Mouse (Mus musculus) stomach, embryonic 15.5 days (tissue): Measurements from ENCODE around the gene Dact2. TPM values are rescaled to one million over a fixed set of nuclear protein-coding genes. Genes with fewer than 3 reads are reported as not detected.

Experiments used
- ATAC-seq: fragments of 200-750 bp; cut with Nextera tagmentation; 2 replicates; pipeline ENCODE4 v1.8.0; 2017; ENCODE audit warnings: low read depth, moderate number of reproducible peaks, moderate TSS enrichment; ENCODE audit not compliant: insufficient read depth, low FRiP score
- H3K27ac ChIP-seq: fragments of 300-500 bp; sonication (generic); 2 replicates; pipeline ENCODE4 v1.5.1; 2015; ENCODE audit warnings: mild to moderate bottlenecking, inconsistent platforms
- H3K27me3 ChIP-seq: fragments of 300-500 bp; sonication (generic); replicated peaks from 2 replicates; pipeline ENCODE4 v1.6.1; 2015; ENCODE audit warnings: inconsistent platforms
- H3K36me3 ChIP-seq: fragments of 300-500 bp; sonication (generic); 2 replicates; pipeline ENCODE4 v1.6.1; 2015; ENCODE audit warnings: inconsistent platforms
- H3K4me1 ChIP-seq: fragments of 300-500 bp; sonication (generic); 2 replicates; pipeline ENCODE4 v1.6.1; 2015; ENCODE audit warnings: inconsistent platforms
- H3K4me2 ChIP-seq: fragments of 300-500 bp; sonication (generic); 2 replicates; pipeline ENCODE4 v1.6.1; 2015; ENCODE audit warnings: mild to moderate bottlenecking, inconsistent platforms
- H3K4me3 ChIP-seq: fragments of 300-500 bp; sonication (generic); replicated peaks from 2 replicates; pipeline ENCODE4 v1.5.1; 2015; ENCODE audit warnings: inconsistent platforms
- H3K9ac ChIP-seq: fragments of 300-500 bp; sonication (generic); 2 replicates; pipeline ENCODE4 v1.6.1; 2015; ENCODE audit warnings: inconsistent platforms
- H3K9me3 ChIP-seq: fragments of 300-500 bp; sonication (generic); 2 replicates; pipeline ENCODE4 v1.6.1; 2016; ENCODE audit warnings: inconsistent platforms
- whole genome bisulfite sequencing: fragments of 180-500 bp; shearing (Covaris S2); methylation state at CpG from one replicate; pipeline ENCODE4 v1.1.7; 2015; 5-methylcytosine and 5-hydroxymethylcytosine counted together
- polyA plus RNA-seq: library from polyadenylated mRNA; unstranded; fragments of >200 nt; fragmentation: Nextera tagmentation; extraction: Ambion mirVana; gene quantifications from 2 replicates; pipeline ENCODE4 v1.2.1, GENCODE M21; 2015

The Dact2 gene
- polyA plus RNA-seq: 5.2 and 7.1 TPM in 2 replicates

DNA sequence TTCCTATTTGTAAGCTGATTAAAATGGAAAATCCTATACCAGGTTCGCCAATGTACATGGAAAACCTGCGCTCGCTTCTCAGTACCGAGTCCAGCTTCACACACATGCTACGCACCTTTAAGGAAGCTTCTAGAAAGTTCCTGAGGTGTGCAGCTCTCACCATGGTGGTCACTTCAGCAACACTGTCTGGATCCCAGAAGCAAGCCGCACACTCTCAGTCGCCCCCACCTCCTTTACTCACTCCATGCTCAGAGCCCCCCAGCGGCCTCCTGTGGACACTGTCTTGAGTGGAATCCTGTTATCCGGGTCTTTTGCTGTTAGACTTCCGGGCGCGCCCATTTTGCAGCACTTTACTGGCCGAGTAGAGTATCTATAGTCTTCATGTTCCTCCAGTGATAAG lies at the start of gene Dact2:
Gene Dact2, minus strand, starts transcription at position 244 of the 400 bp plus-strand sequence.
- peaks cover 23% of the 10 kb centered on the region for H3K27me3 ChIP-seq
- H3K4me1 ChIP-seq: peaks cover 28% of the 10 kb centered on the region; the same call in 1 of the 2 replicates
- ATAC-seq: no peak; the same call in 1 of the 2 replicates
- peak within 1 kb of the TSS; percentile 57 for H3K9ac ChIP-seq
- peak within 1 kb of the TSS; percentile 88 for H3K4me2 ChIP-seq
- no peaks in the 10 kb centered on the region for H3K9me3 ChIP-seq
- 39% methylated on average over 13 of the region's 13 CpGs for WGBS
- no peaks in the 10 kb centered on the region for H3K36me3 ChIP-seq
- H3K27ac ChIP-seq: peak within 1 kb of the TSS; percentile 85
- peak within 1 kb of the TSS; percentile 69 for H3K4me3 ChIP-seq

DNA sequence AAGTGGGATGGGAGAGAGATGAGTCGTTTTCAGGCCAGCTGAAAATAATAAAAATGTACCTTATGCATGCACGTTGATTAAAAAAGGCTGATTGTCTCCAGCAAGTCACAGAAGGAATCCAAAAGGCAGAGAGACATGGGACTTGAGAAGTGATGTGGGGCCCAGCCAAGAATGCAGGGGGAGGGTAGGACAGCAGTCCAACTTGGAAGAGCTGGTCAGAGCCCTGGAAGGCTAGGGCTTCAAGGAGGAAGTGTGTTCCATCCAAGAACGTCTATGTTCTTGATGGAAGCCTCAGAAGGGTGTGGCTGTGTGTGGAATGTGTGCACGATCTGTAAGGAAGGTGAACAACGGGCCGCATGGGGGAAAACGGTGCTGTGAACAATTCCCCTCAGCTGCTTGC lies 48.4 kb upstream of the Dact2 start:
- no peak overlapping the region for H3K4me2 ChIP-seq
- whole genome bisulfite sequencing: 63% methylated on average over 7 of the region's 7 CpGs
- H3K9ac ChIP-seq: no peak overlapping the region
- no peak for ATAC-seq
- H3K4me1 ChIP-seq: peaks cover 6% of the 10 kb centered on the region; the same call in 1 of the 2 replicates
- H3K4me3 ChIP-seq: no peak overlapping the region
- H3K27ac ChIP-seq: no peak overlapping the region
- H3K36me3 ChIP-seq: no peaks in the 10 kb centered on the region
- no peaks in the 10 kb centered on the region for H3K27me3 ChIP-seq
- H3K9me3 ChIP-seq: no peaks in the 10 kb centered on the region

DNA sequence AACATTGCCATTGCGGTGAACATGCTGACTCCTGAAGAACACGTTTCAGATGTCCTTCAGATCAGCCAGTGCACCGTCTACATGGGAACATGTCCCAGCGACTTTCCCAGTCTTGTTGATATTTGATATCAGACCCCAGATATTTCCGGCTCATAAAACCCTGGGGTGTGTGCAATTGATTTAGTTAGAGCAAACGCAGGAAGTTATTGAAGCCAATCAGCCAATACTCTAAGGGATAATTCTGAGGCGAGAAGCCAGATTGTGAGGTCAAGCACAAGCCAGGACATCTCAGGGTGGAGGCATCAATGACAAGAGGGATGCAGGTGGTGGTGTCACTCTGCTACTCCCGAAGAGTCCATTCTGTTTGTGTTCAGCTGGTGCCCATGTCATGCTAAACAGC lies 46.3 kb upstream of the Dact2 start:
- Histone ChIP-seq H3K4me3 (no peak overlapping the region), H3K9me3 (no peaks in the 10 kb centered on the region), H3K27me3 (no peaks in the 10 kb centered on the region), H3K4me2 (no peak overlapping the region), H3K27ac (no peak overlapping the region), H3K36me3 (no peaks in the 10 kb centered on the region), H3K4me1 (peaks cover 8% of the 10 kb centered on the region; the same call in 1 of the 2 replicates), H3K9ac (no peak overlapping the region)
- 76% methylated on average over 8 of the region's 8 CpGs for WGBS
- ATAC-seq: no peak

DNA sequence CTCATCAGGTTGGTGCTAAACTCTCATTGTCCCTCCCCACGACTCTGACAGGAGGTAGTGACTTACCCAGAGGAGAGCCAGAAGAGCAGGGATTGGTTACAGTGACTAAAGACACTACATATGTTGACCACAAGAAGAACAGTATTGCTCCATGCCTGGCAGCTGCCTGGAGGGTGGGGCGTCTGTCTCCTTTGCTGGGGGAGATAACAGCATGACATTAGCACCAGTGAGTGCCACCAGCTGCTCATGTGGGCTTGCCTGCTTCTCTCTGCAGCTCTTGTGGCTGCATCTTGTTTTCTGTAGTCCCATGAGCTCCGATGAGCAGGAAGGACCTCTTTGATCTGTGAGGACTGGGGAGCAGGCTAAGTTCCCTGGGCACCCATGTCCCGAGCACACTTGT lies 45.5 kb upstream of the Dact2 start:
- Histone ChIP-seq H3K36me3 (no peaks in the 10 kb centered on the region), H3K9ac (no peak overlapping the region), H3K4me1 (peaks cover 7% of the 10 kb centered on the region; the same call in 1 of the 2 replicates), H3K9me3 (no peaks in the 10 kb centered on the region), H3K27me3 (no peaks in the 10 kb centered on the region), H3K4me2 (no peak overlapping the region), H3K27ac (no peak overlapping the region), H3K4me3 (no peak overlapping the region)
- WGBS: 43% methylated on average over 4 of the region's 4 CpGs
- no peak for ATAC-seq

- WGBS: 87% methylated on average over 8 of the region's 8 CpGs
- Histone ChIP-seq H3K27ac (no peak overlapping the region), H3K4me1 (peaks cover 7% of the 10 kb centered on the region; the same call in 1 of the 2 replicates), H3K9me3 (no peaks in the 10 kb centered on the region), H3K36me3 (no peaks in the 10 kb centered on the region), H3K4me2 (no peak overlapping the region), H3K4me3 (no peak overlapping the region), H3K9ac (no peak overlapping the region), H3K27me3 (no peaks in the 10 kb centered on the region)
- ATAC-seq: no peak
These were observed 43.8 kb upstream of the Dact2 start for GRCm38 (mm10) chr17:14247931-14248330.

- H3K4me1 ChIP-seq: peaks cover 7% of the 10 kb centered on the region; the same call in 1 of the 2 replicates
- H3K4me2 ChIP-seq: no peak overlapping the region
- no peak overlapping the region for H3K4me3 ChIP-seq
- 82% methylated on average over 2 of the region's 2 CpGs for WGBS
- ATAC-seq: no peak
- no peak overlapping the region for H3K27ac ChIP-seq
- H3K9ac ChIP-seq: no peak overlapping the region
- no peaks in the 10 kb centered on the region for H3K36me3 ChIP-seq
- no peaks in the 10 kb centered on the region for H3K27me3 ChIP-seq
- H3K9me3 ChIP-seq: no peaks in the 10 kb centered on the region
These were observed 42.2 kb upstream of the Dact2 start for GRCm38 (mm10) chr17:14246266-14246665.

GRCm38 (mm10) chr17:14244195-14244965 lies 40.3 kb upstream of the Dact2 start:
- Histone ChIP-seq H3K27me3 (no peaks in the 10 kb centered on the region), H3K36me3 (no peaks in the 10 kb centered on the region), H3K4me2 (no peak overlapping the region), H3K9me3 (no peaks in the 10 kb centered on the region), H3K9ac (no peak overlapping the region), H3K4me1 (peaks cover 7% of the 10 kb centered on the region; the same call in 1 of the 2 replicates), H3K4me3 (no peak overlapping the region), H3K27ac (peak overlapping the region; percentile 48)
- no peak for ATAC-seq
- WGBS: 55% methylated on average over 11 of the region's 11 CpGs

DNA sequence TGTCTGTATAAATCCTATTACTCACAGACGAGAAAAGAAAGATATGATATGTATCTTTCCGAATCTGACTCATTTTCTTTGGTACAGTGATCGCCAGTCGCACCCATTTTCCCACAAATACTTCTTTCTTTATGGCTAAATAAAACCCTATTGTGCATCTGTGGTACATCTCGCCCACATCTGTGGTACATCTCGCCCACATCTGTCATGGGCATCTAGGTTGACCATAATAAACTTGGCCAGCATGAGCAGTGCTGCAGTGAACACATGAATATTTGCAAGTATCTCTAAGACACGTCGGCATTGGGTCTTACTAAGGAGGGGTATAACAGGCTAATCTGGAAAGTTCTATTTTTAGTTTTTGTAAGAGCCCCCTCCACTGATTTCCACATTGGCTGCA lies 38.5 kb upstream of the Dact2 start:
- Histone ChIP-seq H3K4me3 (no peak overlapping the region), H3K27ac (no peak overlapping the region), H3K36me3 (no peaks in the 10 kb centered on the region), H3K9me3 (no peaks in the 10 kb centered on the region), H3K9ac (no peak overlapping the region), H3K4me1 (peaks cover 7% of the 10 kb centered on the region; the same call in 1 of the 2 replicates), H3K4me2 (no peak overlapping the region), H3K27me3 (no peaks in the 10 kb centered on the region)
- 89% methylated on average over 8 of the region's 8 CpGs for WGBS
- no peak for ATAC-seq

GRCm38 (mm10) chr17:14239960-14240359 lies 35.9 kb upstream of the Dact2 start:
- no peak for ATAC-seq
- H3K4me3 ChIP-seq: no peak overlapping the region
- peaks cover 5% of the 10 kb centered on the region; the same call in 1 of the 2 replicates for H3K4me1 ChIP-seq
- H3K27me3 ChIP-seq: no peaks in the 10 kb centered on the region
- no peaks in the 10 kb centered on the region for H3K36me3 ChIP-seq
- no peak overlapping the region for H3K9ac ChIP-seq
- no peaks in the 10 kb centered on the region for H3K9me3 ChIP-seq
- H3K4me2 ChIP-seq: no peak overlapping the region
- 75% methylated on average over 10 of the region's 10 CpGs for WGBS
- no peak overlapping the region for H3K27ac ChIP-seq

- Histone ChIP-seq H3K9ac (no peak overlapping the region), H3K4me3 (no peak overlapping the region), H3K4me1 (0 out of 2 replicates have a peak, but pooled peaks cover 4% of the 10 kb centered on the region), H3K4me2 (no peak overlapping the region), H3K27ac (no peak overlapping the region), H3K9me3 (no peaks in the 10 kb centered on the region), H3K27me3 (no peaks in the 10 kb centered on the region), H3K36me3 (no peaks in the 10 kb centered on the region)
- ATAC-seq: no peak
- WGBS: 46% methylated on average over 6 of the region's 6 CpGs
These were observed 33.0 kb upstream of the Dact2 start for GRCm38 (mm10) chr17:14237134-14237533.

GRCm38 (mm10) chr17:14234774-14235389 lies 30.8 kb upstream of the Dact2 start:
- Histone ChIP-seq H3K4me2 (no peak overlapping the region), H3K27ac (no peak overlapping the region), H3K27me3 (no peaks in the 10 kb centered on the region), H3K9ac (no peak overlapping the region), H3K36me3 (no peaks in the 10 kb centered on the region), H3K4me3 (no peak overlapping the region), H3K9me3 (no peaks in the 10 kb centered on the region), H3K4me1 (peaks cover 15% of the 10 kb centered on the region; the same call in 1 of the 2 replicates)
- WGBS: 47% methylated on average over 12 of the region's 12 CpGs
- ATAC-seq: no peak

DNA sequence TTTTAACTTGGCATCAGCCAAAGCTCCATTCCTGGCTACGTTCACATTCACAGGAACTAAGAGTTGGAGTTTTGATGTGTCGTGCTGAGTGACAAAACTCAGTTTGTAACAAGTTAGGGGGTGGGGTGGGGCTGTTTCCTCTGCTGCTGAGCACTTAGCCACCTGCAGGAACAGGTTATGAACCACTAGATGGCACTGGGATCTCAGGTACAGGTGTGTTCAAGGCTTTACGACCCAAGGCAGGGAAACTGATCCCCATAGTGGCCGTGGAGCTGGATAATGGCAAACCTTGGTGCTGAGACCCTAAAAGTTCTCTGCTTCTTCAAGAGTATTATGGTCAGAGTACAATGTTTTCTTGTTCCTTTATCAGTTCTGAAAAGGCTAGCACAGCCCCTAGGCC lies 29.6 kb upstream of the Dact2 start:
- Histone ChIP-seq H3K27me3 (no peaks in the 10 kb centered on the region), H3K4me1 (peaks cover 15% of the 10 kb centered on the region; the same call in 1 of the 2 replicates), H3K36me3 (no peaks in the 10 kb centered on the region), H3K9me3 (no peaks in the 10 kb centered on the region), H3K27ac (no peak overlapping the region), H3K4me3 (no peak overlapping the region), H3K4me2 (no peak overlapping the region), H3K9ac (no peak overlapping the region)
- ATAC-seq: no peak
- WGBS: 46% methylated on average over 4 of the region's 4 CpGs
